Mouse (Mus musculus): Measurements from ENCODE around the gene Phkb.

- TF ChIP-seq EP300 (IDR thresholded peaks at IDR 0.05; ENCODE audit: low read depth): no peak
- no peak for TF ChIP-seq CTCF (IDR thresholded peaks at IDR 0.05; ENCODE audit: low read depth)
Observed at GRCm38 (mm10) chr8:86087468-86087867, 246.7 kb downstream of the Phkb start.

Measured in liver, embryonic 14.5 days (tissue).